Mouse (Mus musculus) neutrophil, adult 5-6 weeks (primary cell): Measurements from ENCODE around the gene Acsl1. TPM values are rescaled to one million over a fixed set of nuclear protein-coding genes. Genes with fewer than 3 reads are reported as not detected.

Experiments
- ATAC-seq: fragments of 151-379, 151-347 bp; 2 replicates; pipeline ENCODE4 v1.8.0; 2017; ENCODE audit warnings: mild to moderate bottlenecking, moderate TSS enrichment; ENCODE audit not compliant: insufficient number of reproducible peaks, poor library complexity, low FRiP score, severe bottlenecking; ENCODE audit errors: extremely low read depth
- total RNA-seq: library from RNA; stranded (forward); fragments of 200-1000 nt; gene quantifications from 2 replicates; pipeline ENCODE4 v1.2.3, GENCODE M21; 2017

The Acsl1 gene
- total RNA-seq, 1 experiment from 2014 or later: 57.7 TPM

DNA sequence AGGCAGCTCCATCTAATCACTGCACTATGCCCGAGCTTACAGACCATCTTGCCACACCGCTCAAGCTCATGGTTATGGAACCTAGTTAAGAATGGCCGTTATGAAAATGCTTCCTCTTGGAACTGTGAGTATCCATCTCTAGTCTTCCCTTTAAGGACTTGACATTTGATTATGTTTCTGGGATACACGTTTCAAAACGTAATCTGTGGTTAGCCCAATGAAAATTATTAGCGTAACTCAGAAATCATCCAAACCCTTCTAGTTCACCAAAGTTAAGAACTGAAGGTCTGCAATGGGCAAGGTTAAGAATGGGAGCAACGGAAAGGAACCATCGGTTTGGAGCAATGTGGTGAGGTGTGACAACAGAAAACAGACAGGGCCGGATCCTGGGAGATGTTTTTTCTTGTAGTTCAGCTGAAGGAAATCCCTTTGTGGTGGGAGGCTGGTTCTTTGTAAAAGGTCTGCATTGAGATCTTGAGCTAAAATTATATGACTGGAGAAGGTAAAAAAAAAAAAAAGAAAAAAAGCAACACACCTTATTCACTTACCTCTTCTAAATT, 1.2 kb downstream of the Acsl1 start:
- no peak for ATAC-seq

DNA sequence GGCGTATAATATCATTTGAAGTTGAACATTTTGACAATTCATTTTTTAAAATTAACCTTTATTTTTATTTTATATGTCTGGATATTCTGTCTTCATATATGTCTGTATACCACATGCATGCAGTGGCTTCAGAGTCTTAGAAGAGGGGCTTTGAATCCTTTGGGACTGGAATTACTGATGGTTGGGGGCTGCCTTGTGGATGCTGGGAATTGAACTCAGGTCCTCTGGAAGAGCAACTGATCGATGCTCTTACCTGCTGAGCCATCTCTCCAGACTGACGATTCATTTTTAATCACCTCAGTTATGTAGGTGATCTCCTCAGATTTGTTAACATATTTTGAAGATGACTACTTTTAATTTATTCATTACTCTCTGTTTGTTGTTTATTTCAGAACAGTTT, 3.3 kb downstream of the Acsl1 start:
- ATAC-seq: no peak

DNA sequence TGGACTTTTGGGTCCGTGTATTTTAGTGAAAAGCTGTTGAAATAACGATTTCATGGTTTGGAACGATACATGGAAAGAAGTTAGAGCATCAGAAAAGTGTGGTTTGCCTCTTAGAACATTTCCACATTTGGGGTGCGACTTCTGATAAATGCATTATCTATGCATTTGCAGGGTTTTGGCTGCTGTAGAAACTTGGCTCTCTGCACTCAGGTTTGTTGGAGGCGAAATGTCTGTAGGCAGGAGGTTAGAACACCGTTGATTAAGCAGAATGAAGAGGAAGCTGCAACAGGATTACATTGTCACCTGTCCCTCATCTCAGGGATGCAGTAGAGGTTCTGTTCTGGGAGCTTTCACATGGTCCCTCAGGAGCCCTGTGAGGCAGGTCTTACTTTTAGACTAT, 3.8 kb downstream of the Acsl1 start:
- ATAC-seq: no peak

DNA sequence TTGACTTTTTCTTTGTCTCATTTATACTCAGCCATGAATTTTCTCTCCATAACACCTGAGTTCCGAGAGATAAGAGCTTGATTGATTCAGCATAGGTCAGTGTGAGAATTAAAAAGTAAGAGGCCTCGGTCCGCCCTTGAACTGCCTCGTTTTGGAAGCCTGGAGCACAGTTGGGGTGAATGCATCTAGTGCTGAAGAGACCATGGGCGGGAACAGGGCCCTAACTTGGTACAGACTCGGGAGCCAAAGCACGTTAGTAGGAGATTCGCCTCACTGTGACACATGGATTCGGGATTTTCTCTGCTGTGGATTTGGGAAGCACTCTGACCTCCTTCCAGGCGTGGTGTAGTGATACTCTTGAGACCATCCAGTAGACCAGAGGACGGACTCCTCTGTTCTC, 4.6 kb downstream of the Acsl1 start:
- ATAC-seq: no peak

DNA sequence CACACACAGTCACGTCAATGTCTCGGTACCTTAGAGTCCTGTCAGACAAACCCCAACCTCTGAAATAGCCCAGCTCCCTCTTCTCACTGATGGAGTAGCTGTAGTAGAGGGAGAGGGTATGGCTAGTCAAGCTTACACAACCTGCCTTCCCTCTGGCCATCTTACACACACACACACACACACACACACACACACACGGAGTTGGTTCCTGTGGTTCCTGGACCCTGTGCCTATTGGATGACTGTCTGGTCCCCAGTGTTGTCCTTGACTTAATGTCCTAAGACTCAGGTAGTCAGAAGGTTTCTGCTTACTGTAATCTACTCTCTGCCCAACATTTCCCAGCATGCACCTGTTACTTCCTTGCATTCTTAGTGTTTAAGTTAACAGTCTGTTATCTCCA, 5.1 kb downstream of the Acsl1 start:
- no peak for ATAC-seq

DNA sequence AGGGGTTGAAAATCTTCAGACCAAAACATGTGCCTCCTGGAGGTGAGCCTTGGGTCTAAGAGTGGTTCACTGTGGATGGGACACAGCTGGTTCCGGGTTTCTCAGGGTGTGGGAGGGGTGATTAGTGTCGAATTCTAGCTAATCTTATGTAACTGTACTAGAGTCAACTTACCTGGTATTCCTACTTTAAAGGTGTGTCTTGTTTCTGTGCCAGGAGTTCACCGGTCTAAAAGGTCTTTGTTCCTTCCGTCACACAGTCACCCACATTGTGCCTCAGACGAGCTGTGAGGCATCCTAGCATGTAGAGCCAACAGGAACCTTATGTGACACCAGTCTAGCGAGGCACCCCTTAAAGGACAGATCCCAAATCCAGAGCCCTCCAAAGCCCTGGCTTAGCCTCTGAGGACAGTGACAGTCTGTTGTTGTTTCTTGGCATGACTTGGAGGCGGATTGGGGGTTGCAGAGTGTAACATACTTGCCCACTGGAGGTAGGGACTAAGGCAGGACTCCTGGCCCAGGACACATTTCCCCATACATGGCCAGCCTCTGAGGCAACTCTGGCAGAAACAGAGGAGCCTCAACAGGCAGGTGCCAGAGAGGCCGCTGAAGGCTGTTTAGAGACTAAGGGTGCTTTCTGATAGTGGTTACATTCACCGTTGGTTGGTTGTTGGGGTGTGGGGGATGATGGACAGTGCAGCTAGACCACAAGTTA, 7.1 kb downstream of the Acsl1 start:
- ATAC-seq: no peak

DNA sequence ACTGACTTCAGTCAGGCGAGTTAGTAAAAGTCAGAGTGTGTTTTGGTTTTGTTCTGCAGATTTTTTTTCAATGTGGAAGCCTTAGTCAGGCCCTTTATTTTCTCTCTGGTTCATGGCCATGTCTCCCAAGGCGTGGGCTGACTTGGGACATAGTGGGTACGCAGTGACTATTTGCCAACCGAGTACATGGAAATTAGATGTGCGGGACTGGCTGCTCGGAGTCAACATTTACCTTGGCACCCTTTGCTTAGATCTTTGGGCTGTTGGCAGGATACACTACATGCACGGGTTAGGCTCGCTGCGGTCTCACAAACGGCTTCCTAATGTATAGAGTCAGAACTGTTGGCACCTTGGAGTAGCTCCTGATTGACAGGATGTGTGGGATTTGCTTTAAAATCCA, 7.9 kb downstream of the Acsl1 start:
- ATAC-seq: no peak

DNA sequence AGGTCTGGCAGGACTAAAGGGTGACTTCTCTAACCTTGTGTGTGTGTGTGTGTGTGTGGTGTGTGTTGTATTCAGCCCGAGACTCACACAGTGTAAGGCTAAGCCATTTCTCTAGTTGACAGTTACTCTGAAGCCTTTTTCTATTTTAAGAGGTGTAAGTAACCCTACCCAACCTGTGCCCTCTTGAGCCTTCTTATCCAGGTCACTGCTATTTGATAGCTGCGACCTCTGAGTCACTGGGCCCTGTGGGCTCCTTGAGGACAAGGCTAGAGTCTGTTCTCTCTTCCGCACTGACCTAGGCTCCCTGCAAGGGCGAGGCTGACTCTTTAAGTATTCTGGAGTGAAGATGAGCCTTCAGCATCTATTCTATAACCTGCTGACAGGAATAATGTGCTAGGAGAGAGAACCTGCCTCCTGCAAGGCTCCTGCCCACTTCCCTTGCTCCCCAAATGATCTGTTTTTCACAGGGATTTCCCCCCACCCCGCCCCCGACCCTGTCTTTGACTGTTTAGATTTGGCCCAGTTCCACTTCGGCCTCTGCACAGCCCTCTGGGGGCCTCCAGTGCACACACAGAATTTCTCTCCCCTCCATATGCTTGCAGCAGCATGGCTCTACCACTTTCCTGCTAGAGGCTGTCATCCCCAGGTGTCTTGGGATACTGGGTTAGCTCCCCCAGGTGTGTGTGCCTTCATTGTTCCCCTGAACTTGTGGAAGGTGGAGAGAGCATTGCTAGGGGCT, 9.1 kb downstream of the Acsl1 start:
- ATAC-seq: no peak

DNA sequence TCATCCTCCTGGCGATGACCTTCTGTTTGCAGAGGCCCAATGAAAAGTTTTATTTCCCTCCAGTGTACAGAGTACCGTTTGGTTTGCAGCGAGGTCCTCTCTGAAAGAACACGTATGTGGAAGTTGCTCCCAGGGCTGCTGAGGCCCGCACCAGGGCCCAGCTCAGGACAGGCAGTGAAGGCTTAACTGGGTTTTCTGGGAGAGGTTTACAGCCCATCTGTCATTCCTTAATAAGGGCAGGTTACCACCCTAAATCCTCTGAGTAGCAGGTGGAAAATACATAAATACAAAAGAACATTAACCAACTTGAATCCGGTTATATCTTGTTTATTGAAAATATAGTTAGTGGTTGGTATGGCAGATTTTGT, 9.7 kb downstream of the Acsl1 start:
- ATAC-seq: no peak

DNA sequence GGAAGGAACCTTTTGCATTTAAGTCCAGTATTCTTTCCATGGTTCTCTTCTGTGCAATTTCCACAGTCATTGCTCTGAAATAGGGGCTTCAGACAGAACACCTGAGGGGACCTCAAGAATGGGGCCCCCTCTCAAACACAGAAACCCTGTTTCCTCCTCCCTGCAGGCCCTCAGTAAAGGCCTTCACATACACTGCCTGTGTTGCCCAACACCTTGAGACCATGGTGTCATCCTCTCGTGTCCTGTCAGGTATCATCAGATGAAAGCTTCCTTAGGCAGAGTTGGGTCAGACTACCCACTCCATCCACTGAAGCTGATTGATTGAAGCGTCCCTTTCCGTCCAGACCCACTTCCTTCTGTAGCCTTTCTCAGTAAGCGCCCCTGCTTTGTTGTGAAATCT, 11.9 kb downstream of the Acsl1 start:
- ATAC-seq: 0 out of 2 replicates have a peak, but pooled peaks have one; percentile 11

DNA sequence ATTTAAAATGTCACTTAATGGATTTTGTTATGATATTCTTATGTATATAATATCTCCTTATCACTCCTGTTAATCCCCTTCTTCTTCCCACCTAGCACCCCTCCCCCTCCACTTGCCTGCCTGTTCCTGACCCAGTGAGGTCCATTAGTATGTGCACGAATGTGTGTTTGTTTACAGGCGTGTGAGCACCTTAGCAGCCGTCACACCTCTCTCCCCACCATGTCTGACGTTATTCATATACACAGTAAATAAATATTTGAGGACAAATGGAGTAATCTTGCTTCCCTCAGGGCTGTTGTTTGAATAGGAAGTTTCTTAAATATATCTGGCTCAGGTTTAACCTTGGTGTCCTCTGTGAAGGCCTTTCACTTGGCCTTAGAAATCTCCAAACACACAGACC, 12.4 kb downstream of the Acsl1 start:
- ATAC-seq: no peak

DNA sequence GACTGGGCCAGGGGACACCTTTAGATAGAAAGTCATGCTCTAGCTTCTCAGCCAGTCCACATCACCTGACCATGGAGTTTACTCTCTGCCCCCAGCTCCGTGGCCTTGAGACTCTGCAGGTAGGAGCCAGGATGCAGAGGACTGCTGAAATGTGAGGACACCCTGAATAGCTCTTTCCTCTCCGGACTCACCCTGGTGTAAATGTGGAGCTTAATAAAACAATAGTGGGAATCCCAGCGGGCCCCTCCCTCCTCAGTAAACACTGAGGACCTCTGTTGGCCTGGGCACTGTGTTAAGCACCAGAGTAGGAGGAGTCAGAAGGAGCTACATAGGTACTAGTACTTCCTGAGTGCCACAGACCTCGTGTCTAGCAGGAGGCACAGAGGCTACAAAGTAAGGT, 13.2 kb downstream of the Acsl1 start:
- ATAC-seq: no peak

DNA sequence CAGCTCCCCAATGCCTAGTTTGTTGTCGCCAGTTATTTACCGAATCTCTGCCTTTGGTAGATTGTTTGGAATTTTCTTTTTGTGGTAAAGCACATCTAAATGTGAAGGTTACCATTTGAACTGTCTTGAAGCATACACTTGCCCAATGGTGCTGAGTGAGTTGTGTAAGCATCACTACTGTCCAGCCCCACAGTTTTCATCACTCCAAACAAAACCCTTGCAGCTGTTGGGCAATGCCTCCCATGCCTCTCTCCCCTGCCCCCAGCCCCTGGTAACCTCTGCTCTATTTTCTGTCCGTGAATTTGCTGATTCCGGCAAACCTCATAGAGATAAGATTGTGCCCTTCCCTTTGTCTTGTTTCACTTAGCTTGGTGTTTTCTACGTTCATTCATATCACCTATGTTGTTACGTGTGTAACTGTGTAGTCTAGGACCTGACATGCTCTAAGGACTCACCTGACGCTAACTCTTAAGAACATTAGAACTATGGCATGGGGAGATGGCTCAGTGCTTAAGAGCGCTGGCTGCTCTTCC, 14.2 kb downstream of the Acsl1 start:
- ATAC-seq: no peak

DNA sequence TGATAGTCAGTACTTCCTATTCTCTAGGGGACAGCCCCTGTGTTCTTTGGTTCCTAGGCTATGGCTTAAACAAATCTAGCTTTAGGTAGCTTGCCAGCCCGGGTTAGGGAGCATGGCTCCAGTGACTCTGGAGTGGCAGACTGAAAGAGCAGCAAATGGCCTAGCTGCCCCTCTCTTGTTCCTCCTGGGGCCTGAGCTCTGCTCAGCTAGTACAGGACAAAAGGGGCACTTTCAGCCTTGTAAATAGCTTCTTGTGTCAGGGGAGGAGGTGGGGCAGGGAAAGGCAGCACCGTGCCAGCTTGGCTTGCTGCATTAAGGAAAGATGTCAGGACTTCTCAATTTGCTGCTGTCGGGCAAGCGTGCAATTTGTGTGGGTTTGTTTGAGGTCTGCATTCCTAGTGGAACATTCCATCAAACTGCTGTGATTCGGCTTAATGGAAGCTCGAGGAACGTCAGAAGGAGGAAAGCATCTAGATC, 17.3 kb downstream of the Acsl1 start:
- ATAC-seq: no peak

DNA sequence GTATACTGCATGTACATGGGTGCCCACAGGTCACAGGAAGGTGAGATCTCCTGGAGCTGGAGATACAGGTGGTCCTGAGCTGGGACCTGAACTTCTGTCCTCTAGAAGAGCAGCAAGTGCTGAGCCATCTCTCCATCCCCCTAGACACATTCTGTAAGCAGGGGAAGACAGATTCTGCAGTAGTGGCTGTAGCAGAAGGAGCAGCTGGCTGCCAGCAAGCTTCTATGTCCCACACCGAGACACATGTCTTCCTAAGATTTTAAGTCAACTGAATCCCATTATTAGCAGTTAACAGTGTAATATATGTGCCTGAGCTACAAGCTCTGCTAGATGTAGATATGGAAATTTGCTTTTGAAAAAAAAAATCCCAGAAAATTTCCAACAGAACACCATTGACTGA, 18.4 kb downstream of the Acsl1 start:
- no peak for ATAC-seq

DNA sequence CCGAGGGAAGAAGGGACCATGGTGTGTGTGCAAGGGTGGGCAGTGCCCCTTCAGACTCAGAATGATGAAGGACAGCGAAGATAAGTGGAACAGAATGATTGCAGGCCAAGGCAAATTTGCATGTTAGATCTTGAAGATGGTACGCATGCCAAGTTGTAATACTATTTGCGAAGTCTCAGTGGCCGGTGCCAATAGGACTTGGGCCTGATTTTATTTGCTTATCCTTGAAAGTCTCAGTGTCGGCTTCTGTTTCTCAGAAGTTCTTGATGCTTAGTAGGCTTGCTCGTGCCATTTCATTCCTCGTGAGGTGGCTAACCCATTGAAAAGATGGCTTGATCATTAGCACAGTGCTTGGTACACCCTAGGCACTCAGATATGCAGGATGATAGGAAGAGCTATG, 19.4 kb downstream of the Acsl1 start:
- ATAC-seq: no peak

DNA sequence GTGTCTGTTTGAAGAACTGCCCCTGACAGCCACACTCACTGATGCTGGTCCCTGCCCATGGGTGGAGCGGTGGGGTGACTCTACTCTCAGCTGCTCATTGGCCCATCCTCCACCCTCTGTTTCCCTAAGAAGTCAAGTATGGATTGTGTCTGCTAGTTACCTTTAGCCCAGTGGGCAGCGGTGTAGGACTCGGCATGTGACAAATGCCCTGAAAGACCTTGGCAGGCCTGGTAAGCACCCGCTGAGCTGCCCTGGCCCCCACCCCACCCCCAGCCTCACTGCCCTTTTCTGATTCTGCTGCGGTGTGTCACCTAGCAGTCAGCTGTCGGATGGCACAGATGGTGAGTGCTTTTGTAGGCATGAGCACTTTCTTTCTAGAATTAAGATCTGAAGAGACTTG, 20.0 kb downstream of the Acsl1 start:
- no peak for ATAC-seq

DNA sequence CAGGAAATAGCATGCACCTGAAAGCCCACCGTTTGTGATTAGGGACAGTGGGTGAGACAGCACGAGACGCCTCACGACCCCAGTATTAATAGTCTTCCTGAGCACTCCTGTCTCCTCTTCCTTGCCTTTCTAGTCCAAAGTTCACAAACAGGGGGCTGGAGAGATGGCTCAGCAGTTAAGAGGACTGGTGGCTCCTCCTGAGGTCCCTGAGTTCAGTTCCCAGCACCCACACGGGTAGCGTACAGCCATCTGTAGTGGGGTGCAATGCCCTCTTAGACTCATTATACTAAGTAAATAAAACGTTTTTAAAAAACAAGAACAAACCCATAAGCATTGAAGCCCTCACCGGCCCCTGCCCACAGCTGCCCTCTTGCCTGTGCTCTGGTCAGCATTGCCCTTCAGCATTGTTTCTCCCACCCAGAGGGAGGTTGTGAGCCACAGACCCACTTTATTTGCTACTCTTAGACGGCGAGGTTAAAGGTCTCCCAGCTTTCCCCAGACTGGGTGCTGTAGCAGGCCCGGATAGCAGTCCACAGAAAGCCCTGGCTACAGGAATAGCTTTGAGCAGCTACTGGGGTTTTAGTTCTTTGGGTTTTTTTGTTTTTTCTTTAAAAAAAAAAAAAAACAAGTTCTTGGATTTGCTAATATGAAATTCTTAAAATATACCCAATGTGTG, 22.8 kb downstream of the Acsl1 start:
- no peak for ATAC-seq

DNA sequence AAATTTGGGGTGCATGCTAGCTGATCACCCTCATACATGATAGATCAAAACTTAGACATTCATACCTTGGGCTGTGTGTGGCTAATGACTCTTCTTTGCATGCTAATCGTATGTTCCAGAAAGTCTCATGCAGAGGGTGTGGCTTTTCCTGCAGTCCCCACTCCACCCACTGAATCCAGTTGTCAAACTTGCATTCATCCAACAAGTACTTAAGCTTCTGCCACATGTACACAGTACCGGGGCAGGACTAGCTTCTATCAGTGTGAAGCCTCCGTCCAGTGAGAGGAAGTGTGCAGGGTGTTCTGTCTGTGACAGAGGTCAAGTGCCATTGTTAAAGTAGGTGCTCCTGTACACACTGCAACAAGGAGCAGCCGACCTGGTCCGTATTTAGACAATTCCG, 26.0 kb downstream of the Acsl1 start:
- ATAC-seq: no peak
